Mouse (Mus musculus) heart, embryonic 11.5 days (tissue): ENCODE measurements around the gene Zfp704. TPM values are rescaled to one million over a fixed set of nuclear protein-coding genes. Genes with fewer than 3 reads are reported as not detected.

Experiments
- ATAC-seq: fragments of 200-750 bp; cut with Nextera tagmentation; replicated peaks from 2 replicates; pipeline ENCODE4 v1.8.0; 2017; ENCODE audit warnings: moderate library complexity; ENCODE audit not compliant: insufficient number of reproducible peaks, low FRiP score, low TSS enrichment
- H3K27ac ChIP-seq: fragments of 300-500 bp; sonication (generic); 2 replicates; pipeline ENCODE4 v1.5.1; 2014; ENCODE audit warnings: mild to moderate bottlenecking, low read depth, low read length
- H3K27me3 ChIP-seq: fragments of 300-500 bp; sonication (generic); 2 replicates; pipeline ENCODE4 v1.6.1; 2014; ENCODE audit warnings: mild to moderate bottlenecking, low read length, mixed read lengths; ENCODE audit not compliant: control insufficient read depth, insufficient read depth
- H3K36me3 ChIP-seq: fragments of 300-500 bp; sonication (generic); 2 replicates; pipeline ENCODE4 v1.6.1; 2014; ENCODE audit warnings: mild to moderate bottlenecking, low read length, moderate library complexity, mixed read lengths; ENCODE audit not compliant: control insufficient read depth, insufficient read depth
- H3K4me1 ChIP-seq: fragments of 300-500 bp; sonication (generic); 2 replicates; pipeline ENCODE4 v1.6.1; 2014; ENCODE audit warnings: low read length; ENCODE audit not compliant: control insufficient read depth, insufficient read depth
- H3K4me2 ChIP-seq: fragments of 300-500 bp; sonication (generic); 2 replicates; pipeline ENCODE4 v1.6.1; 2014; ENCODE audit warnings: mild to moderate bottlenecking, moderate library complexity
- H3K4me3 ChIP-seq: fragments of 300-500 bp; sonication (generic); 2 replicates; pipeline ENCODE4 v1.5.1; 2014; ENCODE audit warnings: low read depth, low read length
- H3K9ac ChIP-seq: fragments of 300-500 bp; sonication (generic); 2 replicates; pipeline ENCODE4 v1.6.1; 2014; ENCODE audit warnings: mild to moderate bottlenecking, low read depth, low read length, moderate library complexity
- H3K9me3 ChIP-seq: fragments of 300-500 bp; sonication (generic); replicated peaks from 2 replicates; pipeline ENCODE4 v1.6.1; 2016; ENCODE audit warnings: low read length; ENCODE audit not compliant: control insufficient read depth
- WGBS: fragments of 180-500 bp; shearing (Covaris S2); extraction: QIAGEN DNeasy Blood & Tissue Kit; methylation state at CpG from one replicate; pipeline ENCODE4 v1.1.7; 2014; ENCODE audit not compliant: insufficient replicate concordance; 5-methylcytosine and 5-hydroxymethylcytosine counted together
- polyA plus RNA-seq: library from polyadenylated mRNA; unstranded; fragments of >200 nt; fragmentation: Nextera tagmentation; extraction: Ambion mirVana; gene quantifications from 2 replicates; pipeline ENCODE4 v1.2.1, GENCODE M21; 2014

The Zfp704 gene
- 7.9 and 8.2 TPM in 2 replicates for polyA plus RNA-seq

GRCm38 (mm10) chr3:9609581-9610341, at the start of gene Zfp704:
Gene Zfp704 (minus strand): TSS chr3:9610085.
- ATAC-seq = peak; percentile 73
- no peaks in the 10 kb centered on the region for H3K9me3 ChIP-seq
- no peaks in the 10 kb centered on the region for H3K27me3 ChIP-seq
- H3K9ac ChIP-seq = peak within 1 kb of the TSS; percentile 89
- H3K36me3 ChIP-seq = no peaks in the 10 kb centered on the region
- H3K4me2 ChIP-seq = peak within 1 kb of the TSS; percentile 84
- 1% methylated on average over 61 of the region's 97 CpGs for WGBS
- peaks cover 23% of the 10 kb centered on the region for H3K4me1 ChIP-seq
- H3K4me3 ChIP-seq = peak within 1 kb of the TSS; percentile 81
- H3K27ac ChIP-seq = peak within 1 kb of the TSS; percentile 92

- H3K4me2 ChIP-seq = no peak overlapping the region
- H3K9me3 ChIP-seq = no peaks in the 10 kb centered on the region
- H3K27me3 ChIP-seq = no peaks in the 10 kb centered on the region; the same call in 1 of the 2 replicates
- WGBS = 78% methylated on average over 10 of the region's 10 CpGs
- H3K36me3 ChIP-seq = no peaks in the 10 kb centered on the region
- no peak overlapping the region for H3K4me3 ChIP-seq
- H3K27ac ChIP-seq = no peak overlapping the region
- no peak for ATAC-seq
- no peak overlapping the region for H3K9ac ChIP-seq
- H3K4me1 ChIP-seq = no peaks in the 10 kb centered on the region
Measured at GRCm38 (mm10) chr3:9633036-9634005, 23.4 kb upstream of the Zfp704 start.

- no peaks in the 10 kb centered on the region for H3K9me3 ChIP-seq
- H3K27ac ChIP-seq = no peak overlapping the region
- no peaks in the 10 kb centered on the region; the same call in 1 of the 2 replicates for H3K27me3 ChIP-seq
- no peak for ATAC-seq
- peak overlapping the region; percentile 59; the same call in 1 of the 2 replicates for H3K9ac ChIP-seq
- 14% methylated on average over 17 of the region's 17 CpGs for whole genome bisulfite sequencing
- H3K4me2 ChIP-seq = peak overlapping the region; percentile 60
- no peaks in the 10 kb centered on the region for H3K4me1 ChIP-seq
- no peaks in the 10 kb centered on the region for H3K36me3 ChIP-seq
- peak overlapping the region; percentile 25; the same call in 1 of the 2 replicates for H3K4me3 ChIP-seq
Measured at GRCm38 (mm10) chr3:9629951-9630350, 20.1 kb upstream of the Zfp704 start.

- Histone ChIP-seq H3K9me3 (no peaks in the 10 kb centered on the region), H3K9ac (no peak overlapping the region), H3K4me3 (no peak overlapping the region), H3K27me3 (no peaks in the 10 kb centered on the region; the same call in 1 of the 2 replicates), H3K4me2 (no peak overlapping the region), H3K27ac (no peak overlapping the region), H3K4me1 (no peaks in the 10 kb centered on the region), H3K36me3 (no peaks in the 10 kb centered on the region)
- 58% methylated on average over 4 of the region's 4 CpGs for WGBS
- ATAC-seq = no peak
Measured at GRCm38 (mm10) chr3:9628041-9628440, 18.2 kb upstream of the Zfp704 start.

- no peaks in the 10 kb centered on the region; the same call in 1 of the 2 replicates for H3K27me3 ChIP-seq
- 55% methylated on average over 5 of the region's 5 CpGs for WGBS
Measured at GRCm38 (mm10) chr3:9626149-9626548, 16.3 kb upstream of the Zfp704 start.

GRCm38 (mm10) chr3:9620611-9621010, 10.7 kb upstream of the Zfp704 start:
- H3K9ac ChIP-seq = no peak overlapping the region
- ATAC-seq = no peak
- WGBS = 86% methylated on average over 12 of the region's 12 CpGs
- H3K36me3 ChIP-seq = no peaks in the 10 kb centered on the region
- no peak overlapping the region for H3K27ac ChIP-seq
- H3K4me2 ChIP-seq = no peak overlapping the region
- H3K9me3 ChIP-seq = no peaks in the 10 kb centered on the region
- peaks cover 4% of the 10 kb centered on the region for H3K4me1 ChIP-seq
- no peak overlapping the region for H3K4me3 ChIP-seq
- no peaks in the 10 kb centered on the region for H3K27me3 ChIP-seq

More at GRCm38 (mm10) chr3:9626149-9626548, 16.3 kb upstream of the Zfp704 start:
- Histone ChIP-seq H3K9ac (no peak overlapping the region), H3K4me2 (no peak overlapping the region), H3K4me3 (no peak overlapping the region), H3K36me3 (no peaks in the 10 kb centered on the region), H3K4me1 (no peaks in the 10 kb centered on the region), H3K9me3 (no peaks in the 10 kb centered on the region), H3K27ac (no peak overlapping the region)
- ATAC-seq = no peak

GRCm38 (mm10) chr3:9619562-9620275, 9.8 kb upstream of the Zfp704 start:
- Histone ChIP-seq H3K9me3 (no peaks in the 10 kb centered on the region), H3K27me3 (no peaks in the 10 kb centered on the region), H3K27ac (no peak overlapping the region), H3K4me1 (peaks cover 4% of the 10 kb centered on the region), H3K9ac (no peak overlapping the region), H3K4me2 (no peak overlapping the region), H3K36me3 (no peaks in the 10 kb centered on the region), H3K4me3 (no peak overlapping the region)
- ATAC-seq = no peak
- WGBS = 58% methylated on average over 6 of the region's 6 CpGs

- Histone ChIP-seq H3K36me3 (no peaks in the 10 kb centered on the region), H3K4me3 (no peak overlapping the region), H3K27ac (no peak overlapping the region), H3K27me3 (no peaks in the 10 kb centered on the region), H3K4me1 (peaks cover 10% of the 10 kb centered on the region), H3K9me3 (no peaks in the 10 kb centered on the region), H3K9ac (no peak overlapping the region), H3K4me2 (no peak overlapping the region)
- WGBS = 70% methylated on average over 9 of the region's 9 CpGs
- no peak for ATAC-seq
Measured at GRCm38 (mm10) chr3:9617101-9617500, 7.2 kb upstream of the Zfp704 start.
